Mouse (Mus musculus) limb, embryonic 14.5 days (tissue): ENCODE measurements around the gene Slc25a10. TPM values are rescaled to one million over a fixed set of nuclear protein-coding genes. Genes with fewer than 3 reads are reported as not detected.

ENCODE experiments used
- ATAC-seq: fragments of 200-750 bp; cut with Nextera tagmentation; 2 replicates; pipeline ENCODE4 v1.8.0; 2017; ENCODE audit warnings: low read depth, moderate number of reproducible peaks, moderate TSS enrichment; ENCODE audit not compliant: low FRiP score
- DNase-seq: peaks from one replicate; pipeline ENCODE4 v3.0.0-alpha.2; 2015; ENCODE audit warnings: low spot score
- H3K27ac ChIP-seq: fragments of 300-500 bp; sonication (generic); replicated peaks from 2 replicates; pipeline ENCODE4 v1.5.1; 2014; ENCODE audit warnings: low read depth, mild to moderate bottlenecking, low read length, moderate library complexity, mixed read lengths
- H3K27me3 ChIP-seq: fragments of 300-500 bp; sonication (generic); 2 replicates; pipeline ENCODE4 v1.6.1; 2014; ENCODE audit warnings: low read length, mixed read lengths; ENCODE audit not compliant: control insufficient read depth, insufficient read depth
- H3K36me3 ChIP-seq: fragments of 300-500 bp; sonication (generic); 2 replicates; pipeline ENCODE4 v1.6.1; 2014; ENCODE audit warnings: mild to moderate bottlenecking, low read length, moderate library complexity, mixed read lengths; ENCODE audit not compliant: control insufficient read depth, insufficient read depth
- H3K4me1 ChIP-seq: fragments of 300-500 bp; sonication (generic); 2 replicates; pipeline ENCODE4 v1.6.1; 2014; ENCODE audit warnings: antibody characterized with exemption, low read length, mixed read lengths; ENCODE audit not compliant: control insufficient read depth, insufficient read depth
- H3K4me2 ChIP-seq: fragments of 300-500 bp; sonication (generic); replicated peaks from 2 replicates; pipeline ENCODE4 v1.6.1; 2014; ENCODE audit warnings: low read depth, mild to moderate bottlenecking, low read length, moderate library complexity; ENCODE audit not compliant: severe bottlenecking
- H3K4me3 ChIP-seq: fragments of 300-500 bp; sonication (generic); replicated peaks from 2 replicates; pipeline ENCODE4 v1.5.1; 2014; ENCODE audit warnings: low read length
- H3K9ac ChIP-seq: fragments of 300-500 bp; sonication (generic); 2 replicates; pipeline ENCODE4 v1.6.1; 2014; ENCODE audit warnings: mild to moderate bottlenecking, low read depth, low read length, moderate library complexity; ENCODE audit not compliant: severe bottlenecking
- H3K9me3 ChIP-seq: fragments of 300-500 bp; sonication (generic); 2 replicates; pipeline ENCODE4 v1.6.1; 2016; ENCODE audit warnings: low read length; ENCODE audit not compliant: control insufficient read depth
- POLR2A ChIP-seq: fragments of 200-500 bp; IDR thresholded peaks from 2 replicates; pipeline ENCODE4 v1.8.0; 2012; ENCODE audit warnings: inconsistent platforms, mild to moderate bottlenecking, moderate library complexity, borderline replicate concordance; ENCODE audit not compliant: insufficient read depth, insufficient read length; ENCODE audit errors: extremely low read depth
- WGBS: fragments of 180-500 bp; shearing (Covaris S2); extraction: QIAGEN DNeasy Blood & Tissue Kit; methylation state at CpG from one replicate; pipeline ENCODE4 v1.1.7; 2014; 5-methylcytosine and 5-hydroxymethylcytosine counted together
- polyA plus RNA-seq, 2 experiments: library from polyadenylated mRNA; depleted of rRNA in 1 of 2; stranded (reverse) in 1 of 2; unstranded in 1 of 2; fragments of >200 nt; fragmentation: Nextera tagmentation in 1 of 2; extraction: Ambion mirVana in 1 of 2; gene quantifications; 2 replicates each; pipeline versions ENCODE4 v1.2.1 to v1.2.3; 2012 to 2014

Gene Slc25a10
- polyA plus RNA-seq (2012; rRNA removed) (54.4 and 75.1 TPM in 2 replicates), polyA plus RNA-seq (2014; fragmentation: Nextera tagmentation; extraction: Ambion mirVana) (44.1 and 44.4 TPM in 2 replicates)

- H3K4me3 ChIP-seq: peak within 1 kb of the TSS; percentile 95
- DNase-seq (peak; percentile 91), ATAC-seq (peak; percentile 89)
- peaks cover 58% of the 10 kb centered on the region for H3K36me3 ChIP-seq
- under 1% methylated on average over 24 of the region's 35 CpGs for WGBS
- peak within 1 kb of the TSS; percentile 93 for H3K4me2 ChIP-seq
- H3K27ac ChIP-seq: peak within 1 kb of the TSS; percentile 68
- no peaks in the 10 kb centered on the region for H3K27me3 ChIP-seq
- peaks cover 25% of the 10 kb centered on the region for H3K4me1 ChIP-seq
- H3K9ac ChIP-seq: peak within 1 kb of the TSS; percentile 71
- no peaks in the 10 kb centered on the region for H3K9me3 ChIP-seq
- TF ChIP-seq POLR2A: no peak
Measured at GRCm38 (mm10) chr11:120491317-120492023, at the start of gene Slc25a10. Gene Slc25a10 (plus strand): TSS chr11:120491840.

- TF ChIP-seq POLR2A: no peak
- no peaks in the 10 kb centered on the region for H3K9me3 ChIP-seq
- no peak within 1 kb of the TSS for H3K4me3 ChIP-seq
- no peaks in the 10 kb centered on the region for H3K36me3 ChIP-seq
- H3K27me3 ChIP-seq: no peaks in the 10 kb centered on the region
- DNase-seq (no peak), ATAC-seq (no peak)
- 91% methylated on average over 3 of the region's 3 CpGs for WGBS
- no peak within 1 kb of the TSS for H3K4me2 ChIP-seq
- no peak within 1 kb of the TSS; the same call in 1 of the 2 replicates for H3K9ac ChIP-seq
- no peak within 1 kb of the TSS for H3K27ac ChIP-seq
- H3K4me1 ChIP-seq: no peaks in the 10 kb centered on the region
Measured at GRCm38 (mm10) chr11:120442344-120442743, 49.3 kb upstream of the Slc25a10 start, which contains the start of gene Tspan10. Gene Tspan10 (plus strand): TSS chr11:120442644.

- Histone ChIP-seq H3K4me3 (no peak overlapping the region), H3K9me3 (no peaks in the 10 kb centered on the region), H3K4me1 (no peaks in the 10 kb centered on the region), H3K4me2 (no peak overlapping the region), H3K36me3 (no peaks in the 10 kb centered on the region), H3K27me3 (no peaks in the 10 kb centered on the region), H3K27ac (no peak overlapping the region), H3K9ac (no peak overlapping the region)
- DNase-seq (no peak), ATAC-seq (no peak)
- TF ChIP-seq POLR2A: no peak
- 77% methylated on average over 3 of the region's 3 CpGs for WGBS
Measured at GRCm38 (mm10) chr11:120442765-120443280, 48.8 kb upstream of the Slc25a10 start.

- Histone ChIP-seq H3K36me3 (no peaks in the 10 kb centered on the region), H3K4me2 (no peak overlapping the region), H3K27ac (no peak overlapping the region), H3K4me3 (no peak overlapping the region), H3K27me3 (no peaks in the 10 kb centered on the region), H3K9me3 (no peaks in the 10 kb centered on the region), H3K9ac (no peak overlapping the region), H3K4me1 (no peaks in the 10 kb centered on the region)
- no peak for TF ChIP-seq POLR2A
- DNase-seq (no peak), ATAC-seq (no peak)
- 66% methylated on average over 6 of the region's 6 CpGs for WGBS
Measured at GRCm38 (mm10) chr11:120444106-120444505, 47.5 kb upstream of the Slc25a10 start.

GRCm38 (mm10) chr11:120445475-120445874, 46.2 kb upstream of the Slc25a10 start:
- ATAC-seq (no peak), DNase-seq (no peak)
- Histone ChIP-seq H3K9ac (no peak overlapping the region), H3K27ac (no peak overlapping the region), H3K4me1 (no peaks in the 10 kb centered on the region), H3K36me3 (no peaks in the 10 kb centered on the region), H3K9me3 (no peaks in the 10 kb centered on the region), H3K27me3 (no peaks in the 10 kb centered on the region), H3K4me2 (no peak overlapping the region), H3K4me3 (no peak overlapping the region)
- no peak for TF ChIP-seq POLR2A
- WGBS: 73% methylated on average over 3 of the region's 3 CpGs
